Mouse (Mus musculus) cerebellum, adult 9-10 months (tissue): Measurements from ENCODE around the gene Ehbp1l1.
"Not testable (repeated sequence)": the region's sequence is repeated elsewhere in the genome, so short reads cannot be mapped to it uniquely, and the experiment has no call there.

Source experiments
- DNase-seq: peaks from one replicate; pipeline ENCODE4 v3.0.0; 2022

The Ehbp1l1 gene

DNA sequence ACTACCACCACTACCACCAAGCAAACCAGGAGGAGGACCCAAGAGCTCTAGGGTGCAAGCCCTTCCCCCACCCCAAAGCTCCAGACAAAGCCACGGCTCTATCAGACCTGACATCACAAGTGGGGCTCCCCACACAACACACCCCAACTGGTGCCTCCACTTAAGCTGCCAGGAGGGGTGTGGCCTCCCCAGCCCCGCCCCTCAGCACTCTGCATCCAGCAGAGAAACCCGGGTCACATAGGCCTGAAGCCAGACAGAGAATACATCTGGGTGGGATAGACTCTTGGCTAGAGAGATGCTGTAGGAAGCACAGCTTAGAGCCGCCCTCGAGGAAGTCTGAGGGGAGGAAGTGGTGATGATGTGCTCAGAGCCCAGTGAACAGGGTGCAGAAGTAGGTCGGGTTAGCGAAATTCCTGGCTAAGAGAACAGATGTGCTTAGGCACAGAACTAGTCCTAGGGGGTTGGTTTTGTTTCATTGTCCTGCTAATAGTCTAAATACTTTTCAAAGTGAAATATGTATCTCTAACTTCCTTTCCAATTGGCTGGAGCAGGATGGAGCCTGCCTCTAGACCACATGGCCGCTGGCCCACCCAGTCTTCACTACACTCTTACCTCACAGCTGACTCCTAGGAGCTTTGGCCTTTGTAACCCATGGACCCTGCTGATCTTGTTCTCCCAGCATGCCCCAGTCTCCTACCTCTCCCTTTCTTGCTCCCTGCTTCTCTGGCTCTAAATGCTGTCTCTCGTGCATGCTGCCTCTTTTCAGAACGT is 21.1 kb downstream of the Ehbp1l1 start:
- DNase-seq: no peak

DNA sequence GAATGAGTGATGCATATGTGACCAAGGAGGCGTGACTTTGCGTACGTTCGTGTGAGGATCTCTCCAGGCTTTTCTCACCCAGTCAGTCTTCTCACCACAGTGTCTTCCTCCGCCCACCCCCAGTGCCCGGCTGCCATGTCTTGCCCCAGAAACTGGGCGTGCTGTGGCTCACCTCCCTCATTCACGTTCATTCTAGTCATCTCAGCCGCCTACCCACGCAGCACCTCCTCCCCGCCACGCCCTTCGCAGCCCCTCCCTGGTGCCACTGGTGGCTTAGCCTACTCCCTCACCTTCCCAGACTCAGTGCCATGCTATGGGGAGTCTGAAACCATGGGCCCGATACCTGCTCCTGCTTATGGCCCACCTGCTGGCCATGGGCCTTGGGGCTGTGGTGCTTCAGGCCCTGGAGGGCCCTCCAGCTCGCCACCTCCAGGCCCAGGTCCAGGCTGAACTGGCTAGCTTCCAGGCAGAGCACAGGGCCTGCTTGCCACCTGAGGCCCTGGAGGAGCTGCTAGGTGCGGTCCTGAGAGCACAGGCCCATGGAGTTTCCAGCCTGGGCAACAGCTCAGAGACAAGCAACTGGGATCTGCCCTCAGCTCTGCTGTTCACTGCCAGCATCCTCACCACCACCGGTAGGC is 21.8 kb downstream of the Ehbp1l1 start, which contains the start of gene Kcnk7:
Gene Kcnk7, plus strand, starts transcription at position 205 of the 638 bp plus-strand sequence.
- no peak for DNase-seq

DNA sequence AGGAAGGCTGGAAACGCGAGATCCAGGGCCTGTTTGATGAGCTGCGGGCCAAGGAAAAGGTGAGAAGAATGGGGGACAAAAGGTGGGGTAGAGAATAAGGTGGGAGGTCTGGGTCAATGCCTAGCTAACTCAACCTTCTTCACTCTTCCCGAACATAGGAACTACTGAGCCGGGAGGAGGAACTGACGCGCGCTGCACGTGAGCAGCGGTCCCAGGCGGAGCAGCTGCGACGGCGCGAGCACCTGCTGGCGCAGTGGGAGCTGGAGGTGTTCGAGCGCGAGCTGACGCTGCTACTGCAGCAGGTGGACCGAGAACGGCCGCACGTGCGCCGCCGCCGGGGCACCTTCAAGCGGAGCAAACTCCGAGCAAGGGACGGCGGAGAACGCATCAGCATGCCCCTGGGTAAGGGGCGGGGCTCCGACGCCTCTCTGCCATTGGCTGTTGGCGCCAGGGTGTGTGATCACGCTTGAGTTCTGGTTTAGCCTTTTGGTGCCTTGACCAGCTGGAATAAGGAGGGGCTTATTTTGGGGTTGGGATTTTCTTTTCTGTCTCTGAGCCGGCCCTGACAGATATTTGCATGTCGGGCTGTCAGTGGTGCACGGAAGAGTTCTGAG is 30.2 kb downstream of the Ehbp1l1 start:
- DNase-seq: no peak

DNA sequence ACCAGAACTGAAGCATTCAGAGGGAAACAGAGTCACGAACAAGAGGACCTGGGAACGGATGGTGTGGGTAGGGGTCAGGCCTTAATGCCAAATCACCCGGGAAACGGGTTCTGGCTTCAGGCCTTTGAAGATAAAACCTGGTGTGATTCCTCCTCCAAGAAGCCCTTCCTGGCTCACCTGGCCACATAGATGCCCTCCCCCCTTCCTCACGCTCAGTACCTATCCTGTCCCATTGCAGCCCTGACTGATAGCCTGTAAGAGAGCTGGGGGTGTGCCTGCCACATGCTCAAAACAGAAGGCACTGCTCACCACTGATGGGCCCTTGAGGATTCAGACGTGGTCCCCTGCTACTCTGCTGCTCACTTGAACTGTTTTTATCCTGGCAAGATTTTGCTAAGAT is 32.3 kb downstream of the Ehbp1l1 start:
- DNase-seq: no peak

DNA sequence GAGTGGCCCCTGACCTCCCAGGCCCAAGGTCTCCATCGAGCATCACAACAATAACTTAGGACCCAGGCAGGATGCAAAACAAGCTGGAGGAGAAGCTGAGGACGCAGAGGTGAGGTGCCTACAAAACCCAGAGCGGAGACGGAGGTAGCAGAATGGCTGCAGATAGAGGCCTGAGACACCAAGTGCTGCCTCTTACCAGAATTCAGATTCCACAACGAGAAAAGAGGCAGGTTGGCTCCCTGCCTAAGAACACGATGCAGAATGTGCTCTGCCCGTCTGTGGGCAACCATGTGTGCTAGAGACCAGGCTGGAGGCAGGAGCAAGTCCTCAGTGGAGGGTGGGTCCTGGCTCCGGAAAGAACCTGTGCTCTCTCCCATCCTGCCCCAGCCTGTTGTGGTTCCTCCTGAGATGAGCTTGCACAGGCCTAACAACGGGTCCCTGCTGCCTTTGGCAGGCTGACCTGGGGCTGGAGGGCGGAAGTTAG is 33.2 kb downstream of the Ehbp1l1 start:
- no peak for DNase-seq

DNA sequence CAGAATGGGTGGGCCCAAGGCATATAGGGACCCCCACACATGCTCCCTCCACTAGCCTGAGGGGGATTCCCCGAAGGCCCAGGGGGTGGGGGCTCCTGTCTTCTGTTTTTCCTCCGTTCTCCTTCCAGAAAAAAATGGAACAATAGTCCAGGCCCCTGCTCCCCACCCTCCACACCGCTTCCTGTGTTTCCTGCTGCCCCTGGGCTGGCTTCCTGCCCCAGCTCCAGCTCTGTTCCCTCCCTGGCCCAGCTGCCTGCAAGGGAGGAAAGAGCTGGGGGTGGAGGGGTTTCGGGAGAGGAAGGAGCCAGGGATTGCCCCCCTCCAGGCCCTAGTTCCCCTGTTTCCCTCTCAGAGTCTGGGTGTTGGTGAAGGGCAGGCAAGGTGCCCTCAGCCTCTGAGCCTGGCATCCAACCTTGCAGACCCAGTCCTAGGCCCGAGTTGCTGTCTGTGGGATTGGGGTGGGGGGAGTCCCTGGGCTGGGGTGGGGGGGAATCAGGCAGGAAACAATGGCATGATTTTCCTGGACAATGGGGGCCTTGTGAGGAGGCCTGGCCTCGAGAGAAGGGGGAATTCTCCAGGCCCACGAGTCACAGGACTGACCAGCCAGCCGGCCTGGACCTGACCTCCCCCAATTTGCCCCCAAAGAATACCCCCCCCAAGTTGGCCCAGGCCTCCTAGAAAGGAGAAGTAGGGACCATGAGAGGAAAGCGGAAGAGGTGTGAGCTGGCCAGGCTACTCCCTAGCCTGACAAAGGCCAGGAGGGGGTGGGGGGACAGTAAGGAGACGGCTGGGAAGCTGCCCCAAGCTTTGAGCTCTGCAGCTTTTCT is 33.8 kb downstream of the Ehbp1l1 start:
- DNase-seq: no peak

DNA sequence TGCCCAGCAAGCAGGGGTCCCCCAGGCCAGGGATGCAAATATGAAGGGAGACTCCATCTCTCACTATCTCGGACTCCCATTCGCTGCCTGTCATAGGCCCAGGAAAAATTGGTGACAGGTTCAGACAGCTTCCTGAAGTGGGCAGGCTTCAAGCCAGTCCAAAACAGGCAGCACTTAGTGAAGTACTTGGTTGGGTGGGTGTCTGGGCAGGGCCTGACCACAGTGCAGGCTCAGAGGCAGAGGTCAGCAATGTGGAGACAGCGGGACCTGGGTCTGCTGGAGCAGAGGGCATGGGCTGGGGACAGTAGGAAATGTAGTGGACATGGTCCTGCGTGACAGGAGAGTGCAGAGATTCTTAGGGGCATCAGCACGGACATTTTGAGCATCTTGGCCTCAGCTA is 34.5 kb downstream of the Ehbp1l1 start:
- no peak for DNase-seq

DNA sequence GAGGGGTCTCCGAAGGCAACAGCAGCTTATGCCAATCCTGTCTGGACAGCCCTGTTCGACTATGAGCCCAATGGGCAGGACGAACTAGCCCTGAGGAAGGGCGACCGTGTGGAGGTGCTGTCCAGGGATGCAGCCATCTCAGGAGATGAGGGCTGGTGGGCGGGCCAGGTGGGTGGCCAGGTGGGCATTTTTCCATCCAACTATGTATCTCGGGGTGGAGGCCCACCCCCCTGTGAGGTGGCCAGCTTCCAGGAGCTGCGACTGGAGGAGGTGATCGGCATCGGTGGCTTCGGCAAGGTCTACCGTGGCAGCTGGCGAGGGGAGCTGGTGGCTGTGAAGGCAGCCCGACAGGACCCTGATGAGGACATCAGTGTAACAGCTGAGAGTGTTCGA is 35.8 kb downstream of the Ehbp1l1 start:
- DNase-seq: peak; percentile 65

DNA sequence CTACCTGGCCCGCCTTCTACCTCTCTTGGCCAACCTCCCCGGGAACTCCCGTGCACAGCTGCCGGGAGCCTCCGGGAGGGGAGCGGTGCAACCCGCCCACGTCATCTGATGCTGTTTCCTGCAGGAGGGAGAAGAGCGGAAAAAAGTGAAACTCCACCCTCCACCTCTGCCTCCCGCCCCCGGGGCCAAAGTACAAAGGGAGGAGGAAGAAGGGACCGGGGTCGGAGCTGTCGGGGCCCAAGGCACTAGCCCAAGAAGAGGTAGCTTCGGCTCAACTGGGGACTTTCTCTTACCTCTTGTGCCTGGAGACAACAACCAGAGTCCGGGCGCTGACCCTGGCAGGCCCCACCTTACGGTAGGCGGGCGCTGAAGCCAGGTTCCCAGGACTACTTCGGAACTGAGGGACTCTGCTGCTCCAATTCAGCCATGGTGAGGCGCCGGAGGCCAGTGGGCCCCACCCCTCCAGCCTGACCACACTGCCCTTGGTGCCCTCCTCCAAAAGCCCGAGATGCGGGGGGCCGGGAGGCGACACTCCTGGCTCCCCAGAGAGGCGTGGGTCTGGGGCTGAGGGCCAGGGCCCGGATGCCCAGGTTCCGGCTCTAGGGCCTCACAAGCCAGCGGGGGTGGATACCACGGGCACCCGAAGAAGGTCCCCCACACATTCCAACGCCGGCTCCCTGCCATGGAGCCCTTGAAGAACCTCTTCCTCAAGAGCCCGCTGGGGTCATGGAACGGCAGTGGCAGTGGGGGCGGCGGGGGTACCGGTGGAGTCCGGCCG is 36.4 kb downstream of the Ehbp1l1 start:
- DNase-seq: peak; percentile 78

DNA sequence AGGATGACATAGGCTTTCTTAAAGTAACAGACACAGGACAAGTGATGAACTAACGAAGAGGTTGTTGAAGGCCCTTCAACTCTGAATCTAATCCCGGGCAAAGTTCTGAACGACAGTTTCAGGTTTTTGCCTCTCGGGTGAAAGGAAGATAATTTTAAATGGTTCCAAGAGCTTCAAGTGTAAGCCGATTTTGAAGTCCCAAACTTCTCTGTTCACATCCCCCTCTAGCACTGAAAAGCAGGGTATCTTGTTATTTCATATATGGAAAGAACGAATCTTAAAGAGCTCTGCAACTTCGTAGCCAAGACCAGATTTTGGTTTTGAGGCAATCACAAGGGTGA is 37.1 kb downstream of the Ehbp1l1 start:
- no peak for DNase-seq

DNA sequence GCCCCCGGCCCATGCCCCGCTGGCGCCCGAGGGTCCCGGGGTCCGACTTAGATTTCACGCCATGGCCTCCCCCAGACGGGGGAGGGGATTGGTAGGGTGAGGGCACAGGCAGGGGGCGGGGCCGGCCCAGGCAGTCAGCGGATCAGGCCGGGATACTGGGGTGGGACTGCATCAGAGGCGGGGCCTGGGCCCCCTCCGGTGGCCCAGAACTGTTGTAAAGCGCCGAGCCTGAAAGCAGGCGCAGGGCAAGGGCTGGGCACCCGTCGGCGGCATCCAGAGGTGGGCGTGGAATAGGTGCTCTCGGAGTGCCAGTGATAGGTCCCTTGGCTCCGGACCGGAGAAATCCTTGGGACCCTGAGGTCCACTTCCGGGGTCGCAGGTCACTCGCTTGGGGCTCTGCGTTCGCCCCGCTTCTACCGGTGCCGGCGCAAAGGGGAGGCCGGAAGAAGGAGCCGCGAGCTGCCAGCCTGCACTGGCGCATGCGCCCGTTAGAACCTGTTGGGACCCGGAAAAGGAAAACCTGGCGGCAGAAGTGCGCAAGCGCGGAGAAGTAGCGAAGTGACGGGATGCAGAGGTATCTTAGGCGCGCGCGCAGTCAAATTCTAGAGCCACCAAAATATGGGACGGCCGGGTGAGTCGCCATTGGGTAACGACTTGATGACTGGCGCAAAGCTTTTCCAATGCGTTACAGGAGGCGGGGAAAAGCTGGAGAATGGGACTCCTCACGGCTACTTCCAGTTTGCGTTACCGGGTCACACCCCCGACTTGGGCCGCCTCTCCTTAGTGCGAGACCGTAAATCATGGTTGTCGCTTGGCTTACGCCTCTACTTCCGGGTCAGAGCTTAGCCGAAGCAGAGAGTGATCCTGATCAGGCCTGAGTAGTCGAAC is 37.7 kb downstream of the Ehbp1l1 start, which contains the start of the genes Map3k11 and Pcnx3:
Gene Map3k11, plus strand, starts transcription at position 543 of the 888 bp plus-strand sequence.
Gene Pcnx3, minus strand, starts transcription at position 709 of the 888 bp plus-strand sequence.
- peak; percentile 98 for DNase-seq

DNA sequence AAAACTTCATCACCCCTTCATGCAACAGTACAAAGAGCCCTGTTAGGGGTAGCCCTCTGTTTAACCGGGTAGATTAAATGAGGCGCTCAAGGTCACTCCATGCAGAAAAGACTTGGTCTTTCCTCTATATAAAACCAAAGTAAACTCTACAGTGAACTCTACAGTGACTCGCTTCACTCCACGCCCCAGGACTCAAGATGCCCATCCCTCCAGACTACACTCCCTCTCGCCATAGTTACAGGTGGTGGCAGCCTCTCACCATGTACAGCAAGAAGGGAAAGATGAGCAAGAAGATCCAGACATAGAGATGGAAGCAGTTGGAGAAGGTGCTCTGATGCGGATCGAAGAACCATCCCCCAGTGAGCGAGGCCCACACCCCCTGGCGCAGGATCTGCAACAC is 38.4 kb downstream of the Ehbp1l1 start:
- DNase-seq: no peak

DNA sequence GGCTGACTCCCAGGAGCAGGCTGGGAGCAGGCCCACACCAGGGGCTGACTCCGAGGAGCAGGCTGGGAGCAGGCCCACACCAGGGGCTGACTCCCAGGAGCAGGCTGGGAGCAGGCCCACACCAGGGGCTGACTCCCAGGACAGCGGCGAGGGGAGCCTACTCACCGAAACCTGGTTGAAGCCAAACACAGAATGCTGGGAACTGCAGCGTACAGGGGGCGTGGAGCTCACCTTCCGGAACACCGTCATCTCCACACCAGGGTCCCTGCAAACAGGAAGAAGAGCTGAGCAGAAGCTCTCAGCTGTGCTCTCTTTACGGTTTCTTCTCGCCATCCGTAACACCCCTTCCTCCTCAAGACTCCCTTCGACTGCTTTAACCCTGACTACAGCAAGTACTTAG is 39.2 kb downstream of the Ehbp1l1 start:
- not testable (repeated sequence) for DNase-seq

DNA sequence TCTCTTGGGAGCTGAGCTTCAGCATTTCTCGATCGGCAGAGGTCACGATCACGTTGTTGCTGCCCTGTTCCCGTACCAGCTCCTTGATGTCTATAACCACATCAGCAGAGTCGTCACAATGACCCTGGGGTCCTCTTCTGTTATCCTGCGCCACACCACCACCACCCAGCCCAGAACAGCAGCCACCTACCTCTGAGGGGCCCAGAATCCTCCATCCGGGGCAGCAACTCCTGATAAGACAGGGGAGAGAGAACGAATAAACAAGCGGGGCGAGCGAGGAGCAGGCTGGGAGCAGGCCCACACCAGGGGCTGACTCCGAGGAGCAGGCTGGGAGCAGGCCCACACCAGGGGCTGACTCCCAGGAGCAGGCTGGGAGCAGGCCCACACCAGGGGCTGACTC is 39.7 kb downstream of the Ehbp1l1 start:
- no peak for DNase-seq

DNA sequence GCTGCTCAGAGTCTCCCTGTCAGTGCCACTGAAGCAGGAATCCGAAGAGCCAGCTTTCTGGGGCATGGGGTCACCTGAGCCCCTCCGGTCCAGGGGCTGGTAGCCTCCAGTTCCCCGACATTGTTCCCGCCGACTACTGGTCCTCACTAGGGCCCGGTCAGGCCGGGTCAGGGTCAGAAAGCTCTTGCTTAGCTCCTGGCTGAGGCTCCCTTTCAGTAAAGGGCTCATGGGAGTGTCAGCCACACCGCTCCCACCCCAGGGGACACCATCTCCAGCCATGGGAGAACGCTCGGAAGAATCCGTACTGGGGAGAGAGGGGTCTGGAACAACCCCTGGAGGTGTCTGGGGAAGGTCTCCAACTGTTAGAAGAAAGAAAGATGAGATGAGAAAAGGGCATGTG is 40.3 kb downstream of the Ehbp1l1 start:
- no peak for DNase-seq

DNA sequence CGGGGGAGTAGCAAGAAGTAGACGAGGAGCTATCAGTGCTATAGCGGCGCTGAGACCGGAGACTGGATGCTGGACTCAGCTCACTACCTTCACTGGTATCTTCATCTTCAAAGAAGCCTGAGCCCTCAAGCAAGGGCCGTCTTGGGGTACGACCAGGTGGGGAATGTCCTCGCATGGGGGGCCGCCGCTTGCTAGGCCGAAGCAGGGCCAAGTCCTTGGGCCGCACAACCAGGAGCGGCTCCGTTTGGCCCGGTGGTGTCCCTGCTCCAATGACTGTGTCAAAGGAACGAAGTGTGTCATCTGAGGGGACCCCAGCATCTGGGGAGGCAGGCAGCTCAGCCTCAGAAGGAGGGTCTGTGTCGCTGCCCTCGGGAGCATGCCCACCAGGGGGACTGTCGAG is 40.7 kb downstream of the Ehbp1l1 start:
- no peak for DNase-seq

DNA sequence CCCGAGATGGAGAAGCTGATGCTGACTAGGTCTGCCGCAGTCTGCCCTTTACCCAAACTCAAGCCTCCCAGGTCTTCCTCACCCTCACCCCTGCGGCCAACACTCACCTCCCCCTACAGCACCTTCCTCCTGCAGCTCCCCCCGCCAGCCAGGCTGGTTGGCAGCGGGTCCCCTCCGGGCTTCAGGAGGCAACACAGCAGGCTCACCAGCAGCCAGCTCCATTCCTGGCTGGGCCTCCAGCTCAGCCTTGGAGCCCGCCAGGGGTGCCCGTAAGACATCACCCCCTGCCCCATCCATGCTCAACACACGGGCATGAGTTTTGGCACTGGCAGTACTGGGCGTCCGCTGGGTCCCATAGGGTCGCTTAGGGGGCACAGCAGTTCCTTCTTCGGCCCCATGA is 41.1 kb downstream of the Ehbp1l1 start:
- no peak for DNase-seq

DNA sequence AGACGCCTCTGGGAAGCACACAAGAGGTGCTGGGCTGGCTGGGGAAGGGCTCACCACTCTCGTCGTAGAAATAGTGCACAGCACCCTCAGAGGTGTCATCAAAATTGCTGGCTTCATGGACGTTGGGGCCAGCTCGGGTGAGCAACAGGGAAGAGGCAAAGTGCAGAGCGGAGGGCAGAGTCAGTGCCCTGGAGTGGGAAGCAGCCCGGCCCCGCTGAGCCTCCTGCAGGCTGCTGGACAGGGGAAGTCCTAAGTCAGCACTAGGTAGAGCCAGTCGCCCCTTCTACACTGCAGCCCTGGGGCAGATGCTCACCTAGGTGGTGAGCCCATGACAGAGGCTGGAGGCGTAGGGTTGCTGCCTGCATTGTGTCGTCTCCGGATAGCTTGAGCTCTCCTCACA is 41.9 kb downstream of the Ehbp1l1 start:
- no peak for DNase-seq

DNA sequence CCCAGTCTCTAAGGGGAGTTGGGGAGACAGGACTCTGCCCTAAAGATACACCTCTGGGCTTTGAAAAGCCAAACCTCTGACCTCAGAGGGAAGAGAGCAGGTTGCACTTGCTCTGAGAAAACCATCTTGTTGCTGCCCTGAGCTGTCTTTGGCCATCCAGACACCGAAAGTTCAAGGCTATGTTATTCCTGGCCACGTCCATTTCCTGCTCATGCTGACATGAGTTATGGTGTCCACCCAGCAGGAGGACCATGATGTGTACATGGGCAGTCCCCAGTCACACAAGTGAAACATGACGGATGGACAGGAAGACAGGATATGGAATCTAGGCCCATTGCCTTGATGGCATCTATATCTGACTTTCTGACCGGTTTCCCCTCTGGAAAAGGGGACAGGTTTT is 45.7 kb downstream of the Ehbp1l1 start:
- no peak for DNase-seq

DNA sequence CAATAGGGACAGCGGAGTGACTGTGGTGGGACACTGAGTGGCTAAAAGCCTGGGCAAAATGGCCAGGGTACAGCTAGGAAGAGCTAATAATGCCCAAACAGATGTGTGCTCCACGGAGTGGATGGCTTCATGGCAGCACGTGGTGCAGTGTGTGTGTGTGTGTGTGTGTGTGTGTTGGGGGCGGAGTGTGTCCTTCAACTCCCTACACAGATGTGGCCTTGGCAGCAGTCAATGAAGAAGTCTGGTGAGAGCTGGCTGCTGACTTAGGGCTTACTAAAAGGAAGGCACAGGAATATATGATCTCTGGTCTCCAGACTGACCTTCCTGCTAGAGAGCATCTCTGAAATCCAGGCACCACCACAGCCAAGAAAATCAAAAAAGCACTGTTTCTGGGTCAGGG is 57.7 kb downstream of the Ehbp1l1 start:
- DNase-seq: no peak

DNA sequence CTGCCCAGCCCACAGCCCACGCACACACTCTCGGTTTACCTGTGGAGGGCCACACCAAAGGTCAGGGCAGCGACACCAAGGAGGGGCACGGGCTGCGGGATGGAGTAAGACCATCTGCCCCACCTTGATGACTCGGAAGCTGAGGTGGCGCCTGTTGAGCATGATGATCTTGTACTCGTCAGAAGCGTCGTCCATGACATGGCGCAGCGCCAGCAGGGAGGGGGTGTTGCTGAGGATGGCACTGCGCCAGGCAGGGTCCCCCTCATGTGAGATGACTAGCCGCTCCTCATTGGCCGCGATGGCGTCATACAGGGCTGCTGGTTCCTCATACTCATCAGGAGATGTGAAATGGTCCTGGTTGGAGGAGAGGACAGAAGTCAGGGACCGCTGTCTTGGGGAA is 59.7 kb downstream of the Ehbp1l1 start:
- no peak for DNase-seq
